Mouse (Mus musculus) right cerebral cortex, postnatal 36 days (tissue): ENCODE data around the gene Ttc30a1.

Experiments
- DNase-seq, 2 experiments: peaks; one replicate each; pipeline ENCODE4 v3.0.0; 2022; ENCODE audit warnings: low spot score in 2 of 2, mixed read lengths in 1 of 2

The Ttc30a1 gene

GRCm38 (mm10) chr2:75930941-75931340 is 50.8 kb downstream of the Ttc30a1 start:
- peak in 1 of 2 experiments; percentile 41 for DNase-seq

- DNase-seq = no peak
These were observed 51.9 kb downstream of the Ttc30a1 start for GRCm38 (mm10) chr2:75929786-75930444.

GRCm38 (mm10) chr2:75929141-75929540 is 52.6 kb downstream of the Ttc30a1 start:
- DNase-seq = no peak
